Mouse (Mus musculus): ENCODE measurements around the gene Gm4981. TPM values are rescaled to one million over a fixed set of nuclear protein-coding genes. Genes with fewer than 3 reads are reported as not detected.
"Not testable (repeated sequence)": the region's sequence is repeated elsewhere in the genome, so short reads cannot be mapped to it uniquely, and the experiment has no call there.

Gm4981 gene
- not detected in 2 replicates for polyA plus RNA-seq (2016; fragmentation: Nextera tagmentation; extraction: Ambion mirVana)

GRCm38 (mm10) chr10:58236613-58237012, at the start of gene Gm4981:
TSS of gene Gm4981 (minus strand) at chr10:58236701.
- Histone ChIP-seq H3K27me3 (ENCODE audit: low read depth, poor library complexity, severe bottlenecking) (no peaks in the 10 kb centered on the region), H3K36me3 (no peaks in the 10 kb centered on the region), H3K9me3 (replicated peaks) (peaks cover 15% of the 10 kb centered on the region), H3K4me1 (no peaks in the 10 kb centered on the region), H3K4me3 (no peak within 1 kb of the TSS), H3K27ac (no peak within 1 kb of the TSS)
- peak; percentile 27 for DNase-seq (ENCODE audit: low spot score)
- 87% methylated on average over 10 of the region's 10 CpGs for WGBS

- Histone ChIP-seq H3K27me3 (ENCODE audit: low read depth, poor library complexity, severe bottlenecking) (no peaks in the 10 kb centered on the region), H3K27ac (no peak overlapping the region), H3K4me3 (no peak overlapping the region), H3K4me1 (no peaks in the 10 kb centered on the region), H3K9me3 (replicated peaks) (no peaks in the 10 kb centered on the region), H3K36me3 (peaks cover 81% of the 10 kb centered on the region)
- DNase-seq (ENCODE audit: low spot score), result no peak
- 95% methylated on average over 7 of the region's 7 CpGs for WGBS
Observed at GRCm38 (mm10) chr10:58282238-58282637, 45.7 kb upstream of the Gm4981 start.

DNA sequence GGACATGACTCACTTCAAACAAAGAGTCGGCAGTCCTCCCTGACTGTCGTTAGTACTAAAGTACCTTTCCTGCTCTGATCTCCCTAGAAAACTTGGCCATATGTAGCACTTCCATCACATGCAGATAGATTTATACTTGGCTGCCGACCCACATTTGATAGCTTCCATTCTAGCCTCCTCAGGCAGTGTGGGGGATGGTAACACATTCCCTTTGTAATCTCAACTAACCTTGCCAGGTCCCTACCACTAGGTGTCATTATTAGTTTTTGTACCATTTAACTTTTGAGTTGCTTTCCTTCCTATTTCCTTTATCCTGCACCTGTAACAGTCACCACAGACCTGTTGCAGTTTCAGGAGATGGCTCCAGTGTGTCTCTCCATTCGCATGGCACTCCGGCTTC, 22.0 kb upstream of the Gm4981 start:
- WGBS, result 79% methylated on average over 5 of the region's 5 CpGs
- H3K9me3 ChIP-seq (replicated peaks), result no peaks in the 10 kb centered on the region
- H3K4me3 ChIP-seq, result no peak overlapping the region
- no peaks in the 10 kb centered on the region for H3K27me3 ChIP-seq (ENCODE audit: low read depth, poor library complexity, severe bottlenecking)
- H3K4me1 ChIP-seq, result peaks cover 7% of the 10 kb centered on the region; the same call in 1 of the 2 replicates
- H3K27ac ChIP-seq, result no peak overlapping the region
- no peak for DNase-seq (ENCODE audit: low spot score)
- H3K36me3 ChIP-seq, result peaks cover 49% of the 10 kb centered on the region

DNA sequence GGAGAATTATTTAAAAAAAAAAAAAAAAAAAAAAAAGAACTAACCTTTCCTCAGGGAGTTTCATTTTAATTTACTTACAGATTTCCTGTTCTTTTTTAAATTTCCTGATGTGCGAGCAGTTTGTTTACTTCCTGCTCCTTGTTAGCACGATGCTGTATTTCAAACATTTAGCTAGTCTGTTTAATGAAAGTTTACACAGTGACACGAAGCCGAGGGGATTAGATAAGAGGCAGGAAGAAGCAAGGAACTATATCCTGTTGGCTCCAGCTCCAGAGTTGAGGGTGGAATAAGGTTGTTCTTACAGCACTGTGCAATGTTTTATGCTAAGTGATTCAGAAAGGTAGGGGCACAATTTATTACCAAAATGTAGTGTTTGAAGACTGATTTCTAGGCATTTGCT, 19.5 kb upstream of the Gm4981 start:
- H3K9me3 ChIP-seq (replicated peaks), result no peaks in the 10 kb centered on the region
- WGBS, result 11% methylated on average over 4 of the region's 4 CpGs

GRCm38 (mm10) chr10:58255213-58255892, 18.9 kb upstream of the Gm4981 start, which contains the start of gene Gcc2:
TSS of gene Gcc2 (plus strand) at chr10:58255497.
- Histone ChIP-seq H3K4me1 (peaks cover 7% of the 10 kb centered on the region; the same call in 1 of the 2 replicates), H3K27me3 (ENCODE audit: low read depth, poor library complexity, severe bottlenecking) (no peaks in the 10 kb centered on the region), H3K36me3 (peaks cover 24% of the 10 kb centered on the region), H3K9me3 (replicated peaks) (no peaks in the 10 kb centered on the region), H3K27ac (peak within 1 kb of the TSS; percentile 92), H3K4me3 (peak within 1 kb of the TSS; percentile 81)
- under 1% methylated on average over 58 of the region's 58 CpGs for WGBS
- DNase-seq (ENCODE audit: low spot score), result peak; percentile 94

More for the DNA sequence above, 19.5 kb upstream of the Gm4981 start:
- H3K27me3 ChIP-seq (ENCODE audit: low read depth, poor library complexity, severe bottlenecking), result no peaks in the 10 kb centered on the region
- H3K4me1 ChIP-seq, result peaks cover 7% of the 10 kb centered on the region; the same call in 1 of the 2 replicates
- no peak for DNase-seq (ENCODE audit: low spot score)
- H3K27ac ChIP-seq, result peak overlapping the region; percentile 92; the same call in 1 of the 2 replicates
- H3K36me3 ChIP-seq, result peaks cover 28% of the 10 kb centered on the region
- H3K4me3 ChIP-seq, result peak overlapping the region; percentile 81

DNA sequence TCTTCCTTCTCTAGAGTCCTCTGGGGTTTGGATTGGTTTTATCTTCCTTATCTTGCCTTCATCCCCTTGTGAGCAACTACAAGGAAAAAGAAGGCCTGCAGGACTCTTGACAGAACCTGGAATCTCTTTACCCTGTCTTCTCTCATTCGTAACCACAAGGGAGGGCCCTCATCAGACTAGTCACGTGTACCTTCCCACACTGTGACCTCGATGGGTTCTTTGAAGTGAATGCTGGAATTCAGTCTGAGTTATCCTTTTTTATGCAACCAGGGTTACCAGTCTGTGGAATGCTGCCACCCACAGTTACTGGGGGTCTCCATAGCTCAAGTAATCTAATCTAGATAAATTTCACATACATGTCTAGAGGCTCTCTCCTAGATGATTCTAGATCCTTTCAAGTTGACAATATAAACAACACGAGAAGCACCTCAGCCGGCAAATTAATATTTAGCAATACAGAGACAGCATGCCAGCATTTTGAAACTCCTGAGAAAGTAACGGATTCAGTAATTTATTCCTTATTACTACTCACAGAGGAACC, 18.2 kb upstream of the Gm4981 start:
- Histone ChIP-seq H3K36me3 (peaks cover 17% of the 10 kb centered on the region), H3K27ac (peak overlapping the region; percentile 92; the same call in 1 of the 2 replicates)
- 47% methylated on average over 6 of the region's 6 CpGs for WGBS

DNA sequence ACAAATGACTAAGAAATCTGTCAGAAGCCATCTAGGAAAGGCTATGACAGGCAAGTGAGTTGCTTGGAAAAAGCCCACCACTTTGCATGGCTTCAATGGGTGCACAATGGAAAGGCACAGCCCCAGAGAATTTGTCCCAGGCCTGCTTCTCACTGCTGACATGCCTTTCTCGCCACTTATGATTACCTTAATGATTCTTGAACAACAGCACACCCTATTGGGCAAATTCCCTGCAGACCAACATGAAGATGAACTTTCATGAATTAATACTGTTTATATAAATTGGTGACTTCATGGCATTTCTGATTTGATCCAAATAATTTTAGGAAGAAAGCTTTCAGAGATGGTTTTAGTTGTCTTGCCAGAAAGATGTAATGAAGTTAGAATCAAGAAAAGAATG, 13.0 kb upstream of the Gm4981 start:
- 0 out of 2 replicates have a peak, but pooled peaks cover under 1% of the 10 kb centered on the region for H3K4me1 ChIP-seq
- H3K36me3 ChIP-seq, result no peaks in the 10 kb centered on the region
- H3K4me3 ChIP-seq, result no peak overlapping the region
- H3K27ac ChIP-seq, result no peak overlapping the region
- no peak for DNase-seq (ENCODE audit: low spot score)
- H3K27me3 ChIP-seq (ENCODE audit: low read depth, poor library complexity, severe bottlenecking), result no peaks in the 10 kb centered on the region
- WGBS, result 14% methylated on average over 1 of the region's 1 CpGs
- no peaks in the 10 kb centered on the region for H3K9me3 ChIP-seq (replicated peaks)

More for the DNA sequence above, 18.2 kb upstream of the Gm4981 start:
- H3K27me3 ChIP-seq (ENCODE audit: low read depth, poor library complexity, severe bottlenecking), result no peaks in the 10 kb centered on the region
- H3K4me3 ChIP-seq, result peak overlapping the region; percentile 81
- peaks cover 7% of the 10 kb centered on the region; the same call in 1 of the 2 replicates for H3K4me1 ChIP-seq
- DNase-seq (ENCODE audit: low spot score), result no peak
- H3K9me3 ChIP-seq (replicated peaks), result no peaks in the 10 kb centered on the region

DNA sequence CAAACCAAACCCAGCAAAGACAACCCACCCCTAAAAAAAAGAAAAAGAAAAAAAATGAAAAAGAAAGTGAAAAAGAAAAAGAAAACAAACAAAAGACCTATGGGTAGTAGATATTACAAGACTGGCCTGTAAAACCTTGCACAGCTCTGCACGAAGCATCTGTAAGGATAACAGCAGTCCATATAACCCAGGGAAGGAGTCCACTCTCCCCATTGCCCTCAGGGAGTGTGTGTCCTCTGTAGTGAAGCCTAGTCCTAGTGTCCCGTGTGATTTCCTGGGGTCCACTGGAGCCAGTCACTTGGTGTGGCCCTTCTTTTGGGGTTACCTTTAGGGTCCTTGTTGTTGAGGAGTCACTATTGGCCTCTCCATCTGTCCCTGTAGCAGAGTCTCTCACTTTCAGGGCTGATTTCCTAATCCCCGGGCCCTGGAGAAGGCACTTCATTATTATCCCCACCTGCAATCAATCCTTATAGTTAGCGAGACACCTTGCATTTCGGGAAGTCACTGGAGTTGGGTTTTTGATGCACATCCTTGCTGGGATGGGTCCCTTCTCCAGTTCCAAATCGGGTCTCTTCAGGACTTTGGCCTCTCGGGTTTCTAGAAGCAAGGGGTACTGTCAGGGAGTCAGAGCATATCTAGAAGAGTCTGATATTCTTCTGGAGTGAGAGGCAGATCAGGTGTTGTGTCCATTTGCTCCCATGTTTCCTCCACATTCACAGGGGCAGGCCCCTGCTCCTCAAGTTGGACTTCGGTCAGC, 2.7 kb upstream of the Gm4981 start:
- peak; percentile 62 for DNase-seq (ENCODE audit: low spot score)
- H3K27ac ChIP-seq; H3K4me1 ChIP-seq; H3K4me3 ChIP-seq; H3K36me3 ChIP-seq; H3K9me3 ChIP-seq (replicated peaks); H3K27me3 ChIP-seq (ENCODE audit: low read depth, poor library complexity, severe bottlenecking): not testable (repeated sequence)
- WGBS, result 82% methylated on average over 8 of the region's 8 CpGs

DNA sequence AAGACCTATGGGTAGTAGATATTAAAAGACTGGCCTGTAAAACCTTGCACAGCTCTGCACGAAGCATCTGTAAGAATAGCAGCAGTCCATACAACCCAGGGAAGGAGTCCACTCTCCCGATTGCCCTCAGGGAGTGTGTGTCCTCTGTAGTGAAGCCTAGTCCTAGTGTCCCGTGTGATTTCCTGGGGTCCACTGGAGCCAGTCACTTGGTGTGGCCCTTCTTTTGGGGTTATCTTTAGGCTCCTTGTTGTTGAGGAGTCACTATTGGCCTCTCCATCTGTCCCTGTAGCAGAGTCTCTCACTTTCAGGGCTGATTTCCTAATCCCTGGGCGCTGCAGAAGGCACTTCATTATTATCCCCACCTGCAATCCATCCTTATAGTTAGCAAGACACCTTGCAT, 1.5 kb downstream of the Gm4981 start:
- not testable (repeated sequence) for H3K4me3 ChIP-seq; H3K4me1 ChIP-seq; DNase-seq (ENCODE audit: low spot score); H3K36me3 ChIP-seq; H3K27ac ChIP-seq; H3K27me3 ChIP-seq (ENCODE audit: low read depth, poor library complexity, severe bottlenecking)
- 85% methylated on average over 4 of the region's 4 CpGs for WGBS
- H3K9me3 ChIP-seq (replicated peaks), result peaks cover 17% of the 10 kb centered on the region

GRCm38 (mm10) chr10:58233740-58234121, 2.8 kb downstream of the Gm4981 start:
- H3K27ac ChIP-seq; H3K4me3 ChIP-seq; H3K36me3 ChIP-seq; H3K4me1 ChIP-seq; H3K27me3 ChIP-seq (ENCODE audit: low read depth, poor library complexity, severe bottlenecking): not testable (repeated sequence)
- peaks cover 15% of the 10 kb centered on the region for H3K9me3 ChIP-seq (replicated peaks)
- DNase-seq (ENCODE audit: low spot score), result peak; percentile 28

DNA sequence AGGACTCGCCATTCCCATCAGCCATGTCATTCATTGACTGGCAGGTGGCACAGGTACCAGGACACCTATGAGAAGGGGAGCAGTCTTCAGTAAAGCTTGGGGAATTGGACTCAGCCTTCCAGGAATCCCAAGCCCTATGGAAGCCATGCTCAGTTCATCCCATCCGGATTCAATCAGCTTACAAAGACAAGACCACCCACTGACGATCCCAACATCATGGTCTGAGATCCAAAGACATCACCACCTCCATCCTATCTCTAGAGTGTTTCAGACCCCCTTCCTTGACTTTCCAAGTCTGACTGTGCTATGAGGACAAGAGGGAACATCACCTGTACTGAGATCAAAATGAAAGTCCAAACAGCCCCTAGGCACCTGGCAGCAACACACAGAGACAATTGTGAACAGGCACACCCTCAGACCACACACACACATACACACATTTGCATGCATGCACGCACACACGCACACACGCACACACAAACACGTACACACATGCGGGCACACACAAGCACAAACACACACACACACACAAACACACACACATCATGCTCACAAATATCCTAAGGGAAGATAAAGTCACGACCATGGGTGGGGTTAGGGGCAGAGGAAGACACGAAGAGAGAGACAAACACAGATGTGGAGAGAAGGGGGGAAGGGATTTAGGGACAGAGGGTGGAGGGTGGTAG, 3.3 kb downstream of the Gm4981 start:
- peaks cover 15% of the 10 kb centered on the region for H3K9me3 ChIP-seq (replicated peaks)
- 77% methylated on average over 10 of the region's 10 CpGs for WGBS
- H3K27ac ChIP-seq; H3K4me3 ChIP-seq; DNase-seq (ENCODE audit: low spot score); H3K36me3 ChIP-seq; H3K27me3 ChIP-seq (ENCODE audit: low read depth, poor library complexity, severe bottlenecking); H3K4me1 ChIP-seq: not testable (repeated sequence)

DNA sequence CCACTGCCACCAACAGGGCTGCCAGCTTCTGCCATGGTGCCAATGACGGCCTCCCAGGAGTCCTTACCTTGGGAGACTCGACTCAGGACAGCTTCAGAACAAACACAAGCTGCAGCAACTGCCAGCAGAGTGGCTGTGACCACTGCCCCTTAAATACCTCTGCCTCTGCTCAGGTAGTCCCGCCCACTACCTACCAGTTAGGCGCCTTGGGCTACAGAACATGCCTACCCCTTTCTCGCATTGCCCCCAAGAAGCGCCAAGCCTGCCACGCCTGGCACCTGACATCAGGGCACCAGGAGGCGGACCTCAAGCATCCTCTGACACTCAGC, 3.9 kb downstream of the Gm4981 start, which contains the start of gene Duxf3:
TSS of gene Duxf3 (minus strand) at position 35 of the 329 bp plus-strand sequence.
- H3K27ac ChIP-seq, result not testable (repeated sequence)
- 89% methylated on average over 6 of the region's 8 CpGs for WGBS

More for the DNA sequence above, 3.9 kb downstream of the Gm4981 start, which contains the start of gene Duxf3:
- H3K4me1 ChIP-seq; H3K36me3 ChIP-seq; H3K4me3 ChIP-seq; DNase-seq (ENCODE audit: low spot score); H3K27me3 ChIP-seq (ENCODE audit: low read depth, poor library complexity, severe bottlenecking): not testable (repeated sequence)
- peaks cover 14% of the 10 kb centered on the region for H3K9me3 ChIP-seq (replicated peaks)
